Mouse (Mus musculus): ENCODE results near the gene Acp7. TPM values are rescaled to one million over a fixed set of nuclear protein-coding genes. Genes with fewer than 3 reads are reported as not detected.

The Acp7 gene
- polyA plus RNA-seq (2012; rRNA removed) = 0.22 and 0.92 TPM in 2 replicates

DNA sequence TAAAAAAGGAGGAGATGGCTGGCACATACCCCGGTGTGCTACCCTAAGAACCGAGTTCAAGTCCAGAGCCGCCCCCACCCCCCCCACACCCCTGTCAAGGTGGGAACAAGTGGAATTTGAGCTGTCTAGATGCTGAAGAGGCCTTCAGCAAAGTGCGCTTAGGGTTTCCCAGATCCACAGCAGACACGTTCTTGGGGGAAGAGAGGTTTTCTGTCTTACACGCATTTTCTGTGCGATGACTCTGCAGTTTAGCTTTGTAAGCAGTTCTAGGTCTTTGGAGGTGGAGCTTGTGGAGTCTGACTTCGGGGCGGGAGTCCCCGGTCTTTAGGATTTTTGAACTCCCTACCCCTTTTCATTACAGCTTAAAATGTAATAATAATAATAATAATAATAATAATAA, at the start of gene Acp7:
Acp7 (minus strand) TSS at position 260 of the 400 bp plus-strand sequence.

DNA sequence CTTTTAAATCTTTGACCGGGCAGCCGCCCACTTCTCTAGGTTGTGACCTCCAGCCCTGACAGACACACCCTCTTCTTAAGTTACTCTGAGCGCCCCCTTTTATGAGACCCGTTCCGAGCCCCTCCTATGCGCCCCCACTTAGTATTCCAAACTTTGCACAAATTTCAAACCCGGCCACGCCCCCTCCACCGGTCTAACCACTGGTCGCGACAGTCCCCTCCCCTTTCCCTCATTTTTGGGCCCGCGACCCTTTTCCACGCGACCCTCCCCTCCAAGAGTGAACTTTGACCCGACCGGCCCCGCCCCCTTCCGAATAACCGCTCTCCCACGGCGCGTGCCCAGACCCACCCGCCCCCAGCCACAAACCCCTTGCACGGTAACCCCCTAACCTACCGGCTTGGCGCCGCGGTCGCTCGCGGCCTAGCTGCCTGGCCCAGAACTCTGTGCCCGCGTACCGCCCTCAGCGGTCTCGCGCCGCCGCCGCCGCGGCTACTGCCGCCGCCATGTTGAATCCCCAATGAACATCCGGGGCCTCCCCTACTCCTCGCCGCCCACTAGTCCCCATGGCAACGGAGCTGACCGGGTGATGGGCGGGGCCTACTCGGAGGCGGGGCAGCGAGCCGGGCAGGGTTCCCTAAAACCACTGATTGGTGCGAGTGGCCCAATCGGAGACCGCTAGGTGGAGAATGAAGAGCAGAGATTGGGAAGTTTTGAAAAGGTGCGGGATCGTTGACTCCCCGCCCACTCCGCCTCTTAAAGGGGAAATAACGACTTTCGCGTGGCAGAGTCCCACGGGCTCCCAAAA, 33.3 kb downstream of the Acp7 start, which contains the start of the genes Samd4b and Pak4:
Samd4b (minus strand) TSS at position 503 of the 805 bp plus-strand sequence.
Pak4 (minus strand) TSS at position 544 of the 805 bp plus-strand sequence.

Other genes starting within 250 kb of the Acp7 start
- gene Med29, start 238.6 kb downstream of the Acp7 start, polyA plus RNA-seq (2012; rRNA removed) = 43.0 and 44.9 TPM in 2 replicates
- 104 and 110 TPM in 2 replicates for gene Paf1, start 238.4 kb downstream of the Acp7 start, polyA plus RNA-seq (2012; rRNA removed)
- gene Gmfg, start 193.9 kb downstream of the Acp7 start, polyA plus RNA-seq (2012; rRNA removed) = 2.9 TPM in 2 replicates
- gene Lrfn1, start 179.4 kb downstream of the Acp7 start, polyA plus RNA-seq (2012; rRNA removed) = 58.8 and 65.9 TPM in 2 replicates
- not detected in 2 replicates for gene Ifnl2, start 120.9 kb downstream of the Acp7 start, polyA plus RNA-seq (2012; rRNA removed)
- gene Ifnl3, start 108.5 kb downstream of the Acp7 start, polyA plus RNA-seq (2012; rRNA removed) = not detected in 2 replicates
- gene Sycn, start 90.4 kb downstream of the Acp7 start, polyA plus RNA-seq (2012; rRNA removed) = not detected in 2 replicates
- gene Nccrp1, start 84.1 kb downstream of the Acp7 start, polyA plus RNA-seq (2012; rRNA removed) = 0.20 and 3.1 TPM in 2 replicates
- 53.4 and 61.8 TPM in 2 replicates for gene Samd4b, start 33.2 kb downstream of the Acp7 start, polyA plus RNA-seq (2012; rRNA removed)
- gene Pak4, start 33.1 kb downstream of the Acp7 start, polyA plus RNA-seq (2012; rRNA removed) = 11.0 and 12.7 TPM in 2 replicates
- gene Fbxo27, start 61.5 kb upstream of the Acp7 start, polyA plus RNA-seq (2012; rRNA removed) = 31.4 and 33.2 TPM in 2 replicates
- 4.1 and 4.6 TPM in 2 replicates for gene Fbxo17, start 85.5 kb upstream of the Acp7 start, polyA plus RNA-seq (2012; rRNA removed)
- 71.4 and 74.9 TPM in 2 replicates for gene Mrps12, start 110.5 kb upstream of the Acp7 start, polyA plus RNA-seq (2012; rRNA removed)
- gene Sars2, start 110.7 kb upstream of the Acp7 start, polyA plus RNA-seq (2012; rRNA removed) = 15.9 and 16.3 TPM in 2 replicates
- 0.39 and 0.56 TPM in 2 replicates for gene Ccer2, start 124.8 kb upstream of the Acp7 start, polyA plus RNA-seq (2012; rRNA removed)
- 128 and 133 TPM in 2 replicates for gene Sirt2, start 135.4 kb upstream of the Acp7 start, polyA plus RNA-seq (2012; rRNA removed)
- 26.6 and 29.6 TPM in 2 replicates for gene Nfkbib, start 136.2 kb upstream of the Acp7 start, polyA plus RNA-seq (2012; rRNA removed)
- 0.55 and 0.62 TPM in 2 replicates for gene Rinl, start 157.6 kb upstream of the Acp7 start, polyA plus RNA-seq (2012; rRNA removed)
- gene Hnrnpl, start 177.2 kb upstream of the Acp7 start, polyA plus RNA-seq (2012; rRNA removed) = 372 and 379 TPM in 2 replicates
- 98.9 and 107 TPM in 2 replicates for gene Ech1, start 193.9 kb upstream of the Acp7 start, polyA plus RNA-seq (2012; rRNA removed)
- 9.5 and 10.9 TPM in 2 replicates for gene Lgals4, start 202.5 kb upstream of the Acp7 start, polyA plus RNA-seq (2012; rRNA removed)
- 11.6 and 16.4 TPM in 2 replicates for gene Lgals7, start 232.5 kb upstream of the Acp7 start, polyA plus RNA-seq (2012; rRNA removed)